Mouse (Mus musculus) forebrain, embryonic 15.5 days (tissue): ENCODE measurements at regions not wholly inside any gene's neighbourhood (a gene's known extent, or its start where the extent isn't known, plus 50 kb on each side); places are given as distances from the start of the nearest gene placed in this dataset.

Experiments used
- ATAC-seq: fragments of 200-750 bp; cut with Nextera tagmentation; replicated peaks from 2 replicates; pipeline ENCODE4 v1.8.0; 2017; ENCODE audit warnings: mild to moderate bottlenecking, moderate TSS enrichment, moderate library complexity
- H3K27ac ChIP-seq: fragments of 300-500 bp; sonication (generic); replicated peaks from 2 replicates; pipeline ENCODE4 v1.5.1; 2015; ENCODE audit warnings: mild to moderate bottlenecking, inconsistent platforms
- H3K27me3 ChIP-seq: fragments of 300-500 bp; sonication (generic); 2 replicates; pipeline ENCODE4 v1.6.1; 2015; ENCODE audit warnings: inconsistent platforms
- H3K36me3 ChIP-seq: fragments of 300-500 bp; sonication (generic); 2 replicates; pipeline ENCODE4 v1.6.1; 2015; ENCODE audit warnings: mild to moderate bottlenecking, inconsistent platforms
- H3K4me1 ChIP-seq: fragments of 300-500 bp; sonication (generic); 2 replicates; pipeline ENCODE4 v1.6.1; 2015; ENCODE audit warnings: inconsistent platforms
- H3K4me2 ChIP-seq: fragments of 300-500 bp; sonication (generic); replicated peaks from 2 replicates; pipeline ENCODE4 v1.6.1; 2015; ENCODE audit warnings: mild to moderate bottlenecking, inconsistent platforms
- H3K4me3 ChIP-seq: fragments of 300-500 bp; sonication (generic); 2 replicates; pipeline ENCODE4 v1.5.1; 2015; ENCODE audit warnings: mild to moderate bottlenecking, inconsistent platforms
- H3K9ac ChIP-seq: fragments of 300-500 bp; sonication (generic); replicated peaks from 2 replicates; pipeline ENCODE4 v1.6.1; 2015; ENCODE audit warnings: mild to moderate bottlenecking, inconsistent platforms
- H3K9me3 ChIP-seq: fragments of 300-500 bp; sonication (generic); 2 replicates; pipeline ENCODE4 v1.6.1; 2016; ENCODE audit warnings: inconsistent platforms
- WGBS: fragments of 180-500 bp; shearing (Covaris S2); methylation state at CpG from one replicate; pipeline ENCODE4 v1.1.7; 2015; ENCODE audit warnings: mixed read lengths; 5-methylcytosine and 5-hydroxymethylcytosine counted together

- no peak overlapping the region for H3K4me3 ChIP-seq
- 0 out of 2 replicates have a peak overlapping the region, but pooled peaks have one; percentile 15 for H3K9ac ChIP-seq
- H3K27ac ChIP-seq, result peak overlapping the region; percentile 77
- H3K9me3 ChIP-seq, result no peaks in the 10 kb centered on the region
- H3K4me1 ChIP-seq, result peaks cover 35% of the 10 kb centered on the region
- peak; percentile 80 for ATAC-seq
- no peaks in the 10 kb centered on the region for H3K36me3 ChIP-seq
- H3K27me3 ChIP-seq, result no peaks in the 10 kb centered on the region
- WGBS, result 6% methylated on average over 8 of the region's 8 CpGs
- 0 out of 2 replicates have a peak overlapping the region, but pooled peaks have one; percentile 6 for H3K4me2 ChIP-seq
Observed at GRCm38 (mm10) chr9:46599931-46600708, 280.3 kb upstream of the 4931429L15Rik start.

GRCm38 (mm10) chr9:46598518-46598917 is 278.7 kb upstream of the 4931429L15Rik start:
- Histone ChIP-seq H3K9ac (no peak overlapping the region), H3K4me3 (no peak overlapping the region), H3K4me1 (peaks cover 35% of the 10 kb centered on the region), H3K9me3 (no peaks in the 10 kb centered on the region), H3K36me3 (no peaks in the 10 kb centered on the region), H3K4me2 (no peak overlapping the region), H3K27me3 (no peaks in the 10 kb centered on the region), H3K27ac (no peak overlapping the region)
- WGBS, result 95% methylated on average over 6 of the region's 6 CpGs
- no peak for ATAC-seq

- Histone ChIP-seq H3K4me1 (peaks cover 11% of the 10 kb centered on the region; the same call in 1 of the 2 replicates), H3K36me3 (no peaks in the 10 kb centered on the region), H3K9me3 (no peaks in the 10 kb centered on the region), H3K27me3 (no peaks in the 10 kb centered on the region), H3K4me2 (no peak overlapping the region), H3K9ac (no peak overlapping the region), H3K27ac (no peak overlapping the region), H3K4me3 (no peak overlapping the region)
- no peak for ATAC-seq
- 81% methylated on average over 6 of the region's 6 CpGs for WGBS
Observed at GRCm38 (mm10) chr9:46593444-46593843, 273.7 kb upstream of the 4931429L15Rik start.

- peak; percentile 68 for ATAC-seq
- no peak overlapping the region for H3K4me2 ChIP-seq
- H3K4me1 ChIP-seq, result peaks cover 11% of the 10 kb centered on the region; the same call in 1 of the 2 replicates
- no peaks in the 10 kb centered on the region for H3K36me3 ChIP-seq
- no peak overlapping the region for H3K27ac ChIP-seq
- no peaks in the 10 kb centered on the region for H3K27me3 ChIP-seq
- H3K9ac ChIP-seq, result no peak overlapping the region
- H3K9me3 ChIP-seq, result no peaks in the 10 kb centered on the region
- no peak overlapping the region for H3K4me3 ChIP-seq
- 54% methylated on average over 7 of the region's 7 CpGs for WGBS
Observed at GRCm38 (mm10) chr9:46592908-46593307, 273.1 kb upstream of the 4931429L15Rik start.

- ATAC-seq, result no peak
- Histone ChIP-seq H3K9me3 (no peaks in the 10 kb centered on the region), H3K36me3 (no peaks in the 10 kb centered on the region), H3K9ac (no peak overlapping the region), H3K4me2 (no peak overlapping the region), H3K4me1 (no peaks in the 10 kb centered on the region), H3K4me3 (no peak overlapping the region), H3K27me3 (no peaks in the 10 kb centered on the region), H3K27ac (no peak overlapping the region)
- WGBS, result 80% methylated on average over 8 of the region's 8 CpGs
Observed at GRCm38 (mm10) chr9:46586818-46587217, 267.0 kb upstream of the 4931429L15Rik start.

- no peak overlapping the region for H3K9ac ChIP-seq
- no peaks in the 10 kb centered on the region for H3K36me3 ChIP-seq
- no peak overlapping the region for H3K4me3 ChIP-seq
- H3K27me3 ChIP-seq, result no peaks in the 10 kb centered on the region
- H3K27ac ChIP-seq, result no peak overlapping the region
- WGBS, result 7% methylated on average over 4 of the region's 4 CpGs
- H3K4me2 ChIP-seq, result no peak overlapping the region
- no peaks in the 10 kb centered on the region for H3K9me3 ChIP-seq
- no peak for ATAC-seq
- H3K4me1 ChIP-seq, result no peaks in the 10 kb centered on the region
Observed at GRCm38 (mm10) chr9:46581844-46582243, 262.1 kb upstream of the 4931429L15Rik start.

GRCm38 (mm10) chr9:46562301-46562700 is 242.5 kb upstream of the 4931429L15Rik start:
- Histone ChIP-seq H3K27ac (no peak overlapping the region), H3K9me3 (no peaks in the 10 kb centered on the region), H3K9ac (no peak overlapping the region), H3K4me1 (no peaks in the 10 kb centered on the region), H3K4me2 (no peak overlapping the region), H3K4me3 (no peak overlapping the region), H3K27me3 (no peaks in the 10 kb centered on the region), H3K36me3 (no peaks in the 10 kb centered on the region)
- no peak for ATAC-seq
- WGBS, result 91% methylated on average over 4 of the region's 4 CpGs

- no peaks in the 10 kb centered on the region for H3K36me3 ChIP-seq
- 88% methylated on average over 5 of the region's 5 CpGs for WGBS
- H3K27ac ChIP-seq, result no peak overlapping the region
Observed at GRCm38 (mm10) chr9:46558481-46558880, 238.7 kb upstream of the 4931429L15Rik start.

GRCm38 (mm10) chr9:46557781-46558180 is 238.0 kb upstream of the 4931429L15Rik start:
- peaks cover 10% of the 10 kb centered on the region for H3K4me1 ChIP-seq
- no peak overlapping the region for H3K27ac ChIP-seq
- H3K4me3 ChIP-seq, result no peak overlapping the region
- no peak for ATAC-seq
- no peaks in the 10 kb centered on the region for H3K27me3 ChIP-seq
- no peak overlapping the region for H3K4me2 ChIP-seq
- no peak overlapping the region for H3K9ac ChIP-seq
- 44% methylated on average over 5 of the region's 5 CpGs for WGBS
- H3K36me3 ChIP-seq, result no peaks in the 10 kb centered on the region
- H3K9me3 ChIP-seq, result no peaks in the 10 kb centered on the region

More at GRCm38 (mm10) chr9:46558481-46558880, 238.7 kb upstream of the 4931429L15Rik start:
- ATAC-seq, result no peak
- no peak overlapping the region for H3K4me3 ChIP-seq
- no peaks in the 10 kb centered on the region for H3K9me3 ChIP-seq
- no peak overlapping the region for H3K4me2 ChIP-seq
- H3K4me1 ChIP-seq, result peaks cover 10% of the 10 kb centered on the region
- no peak overlapping the region for H3K9ac ChIP-seq
- no peaks in the 10 kb centered on the region for H3K27me3 ChIP-seq

- Histone ChIP-seq H3K36me3 (no peaks in the 10 kb centered on the region), H3K27me3 (no peaks in the 10 kb centered on the region), H3K9me3 (no peaks in the 10 kb centered on the region), H3K27ac (peak overlapping the region; percentile 64), H3K9ac (no peak overlapping the region), H3K4me1 (peaks cover 10% of the 10 kb centered on the region), H3K4me2 (no peak overlapping the region), H3K4me3 (no peak overlapping the region)
- WGBS, result 7% methylated on average over 6 of the region's 6 CpGs
- ATAC-seq, result peak; percentile 57; the same call in 1 of the 2 replicates
Observed at GRCm38 (mm10) chr9:46555156-46555555, 235.4 kb upstream of the 4931429L15Rik start.

GRCm38 (mm10) chr9:46554586-46555152 is 234.9 kb upstream of the 4931429L15Rik start:
- ATAC-seq, result 0 out of 2 replicates have a peak, but pooled peaks have one; percentile 51
- 32% methylated on average over 6 of the region's 6 CpGs for WGBS
- Histone ChIP-seq H3K27ac (peak overlapping the region; percentile 64), H3K4me3 (no peak overlapping the region), H3K4me1 (peaks cover 10% of the 10 kb centered on the region), H3K9ac (no peak overlapping the region), H3K27me3 (no peaks in the 10 kb centered on the region), H3K36me3 (no peaks in the 10 kb centered on the region), H3K9me3 (no peaks in the 10 kb centered on the region), H3K4me2 (no peak overlapping the region)

- H3K27me3 ChIP-seq, result no peaks in the 10 kb centered on the region
- ATAC-seq, result no peak
- no peak overlapping the region for H3K4me2 ChIP-seq
- no peak overlapping the region for H3K27ac ChIP-seq
- WGBS, result 80% methylated on average over 4 of the region's 4 CpGs
- H3K4me1 ChIP-seq, result peaks cover 2% of the 10 kb centered on the region; the same call in 1 of the 2 replicates
- no peaks in the 10 kb centered on the region for H3K36me3 ChIP-seq
- H3K4me3 ChIP-seq, result no peak overlapping the region
- H3K9ac ChIP-seq, result no peak overlapping the region
- H3K9me3 ChIP-seq, result no peaks in the 10 kb centered on the region
Observed at GRCm38 (mm10) chr9:46549416-46549815, 229.6 kb upstream of the 4931429L15Rik start.
